Mouse (Mus musculus) left cerebral cortex, postnatal 4 days (tissue): ENCODE results near the gene Gm5861. TPM values are rescaled to one million over a fixed set of nuclear protein-coding genes. Genes with fewer than 3 reads are reported as not detected.
"Not testable (repeated sequence)": the region's sequence is repeated elsewhere in the genome, so short reads cannot be mapped to it uniquely, and the experiment has no call there.

Source experiments
- DNase-seq: peaks from one replicate; pipeline ENCODE4 v3.0.0-alpha.2; 2022
- intact Hi-C: fragments of 180-260 bp; cut with DNase I; formaldehyde crosslinking; loops from one replicate; pipeline ENCODE4 v1.15.1; 2025
- total RNA-seq, 2 experiments: library from RNA; stranded (reverse); gene quantifications; 2 replicates each; pipeline ENCODE4 v1.2.3; 2021

Gene Gm5861
- total RNA-seq, result not detected

GRCm38 (mm10) chr5:11182772-11183171 is at the start of gene Gm5861:
Gene Gm5861 (plus strand): TSS chr5:11183072.
- DNase-seq, intact Hi-C loops: not testable (repeated sequence)

GRCm38 (mm10) chr5:11138031-11138430 is 44.8 kb upstream of the Gm5861 start:
- DNase-seq, result peak; percentile 17
- intact Hi-C loops, result not testable (repeated sequence)

Other genes with a start within 250 kb of the Gm5861 start
- gene Gm8871, start 235.3 kb upstream of the Gm5861 start, total RNA-seq, result not detected
- gene Gm8857, start 235.3 kb upstream of the Gm5861 start, total RNA-seq, result not detected
- gene Gm8879, start 55.4 kb upstream of the Gm5861 start, total RNA-seq, result not detected
- gene Gm8890, start 73.0 kb downstream of the Gm5861 start, total RNA-seq, result not detected
- not detected for gene Speer1, start 158.4 kb downstream of the Gm5861 start, total RNA-seq
- not detected for gene Gm8897, start 233.3 kb downstream of the Gm5861 start, total RNA-seq